Comparison of ENCODE assay signal across 13 mouse cellular contexts in the genomic region with DNA sequence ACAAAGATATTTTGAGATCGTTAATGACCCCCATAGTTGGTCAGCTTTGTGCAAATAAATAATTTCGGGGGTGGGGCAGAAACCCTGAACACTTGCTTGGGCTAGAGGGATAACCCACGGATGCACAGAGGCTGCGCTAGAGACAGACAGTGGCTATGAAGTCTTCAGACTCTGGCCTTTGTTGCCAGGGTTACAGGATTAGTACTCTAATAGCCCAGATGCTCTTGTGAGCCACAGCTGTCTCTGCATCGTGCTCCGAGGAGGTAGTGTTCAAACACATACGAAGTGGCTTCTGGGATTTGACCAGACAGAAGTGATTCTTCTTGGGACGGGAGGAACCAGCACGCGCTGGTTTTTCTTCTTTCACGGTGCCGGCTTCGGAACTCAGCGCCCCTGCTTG. TPM values are rescaled to one million over a fixed set of nuclear protein-coding genes. Genes with fewer than 3 reads are reported as not detected.
DNase-seq lines count a peak whose midpoint lies in the region; ATAC-seq and TF ChIP-seq lines count a peak whose summit lies in the region.
"Had no signal": no experiment of that assay in that cellular context is flagged by ENCODE, and none has a peak within 500 bp of the region (broad histone marks: within the 10 kb centered on the region; RNA-seq: fewer than 3 reads in every experiment).

No protein-coding gene starts in this region.

- no peaks in the 10 kb centered on the region for H3K9me3 ChIP-seq in kidney, postnatal 0 days (replicated peaks; ENCODE audit: low read length)
- no peaks in the 10 kb centered on the region for H3K9me3 ChIP-seq in embryonic facial prominence, embryonic 10.5 days

- 42% methylated on average over 14 of the region's 14 CpGs for WGBS in kidney, postnatal 0 days
- 43% methylated on average over 14 of the region's 14 CpGs for WGBS in embryonic facial prominence, embryonic 10.5 days
- WGBS in lung, adult 2 months, result 51% methylated on average over 14 of the region's 14 CpGs

- H3K9ac ChIP-seq in kidney, postnatal 0 days (ENCODE audit: low read depth, low read length), result no peak overlapping the region

- H3K27ac ChIP-seq in kidney, postnatal 0 days, result no peak overlapping the region
- no peak overlapping the region for H3K27ac ChIP-seq in embryonic facial prominence, embryonic 10.5 days (replicated peaks)
- H3K27ac ChIP-seq: heart, adult 2 months had no signal

- ATAC-seq in kidney, postnatal 0 days (replicated peaks; ENCODE audit: low FRiP score, low read depth), result no peak

- no peak for TF ChIP-seq POLR2A in lung, adult 2 months (IDR thresholded peaks at IDR 0.05; ENCODE audit: borderline replicate concordance, extremely low read depth, low read depth, low read length)

- no peak overlapping the region for H3K4me3 ChIP-seq in kidney, postnatal 0 days (replicated peaks; ENCODE audit: low read depth, low read length)
- H3K4me3 ChIP-seq in embryonic facial prominence, embryonic 10.5 days, result peak overlapping the region; percentile 29
- no peak overlapping the region for H3K4me3 ChIP-seq in lung, adult 2 months (replicated peaks; ENCODE audit: extremely low read depth, low read depth, low read length)
- H3K4me3 ChIP-seq: heart, adult 2 months had no signal

- H3K4me1 ChIP-seq in kidney, postnatal 0 days (replicated peaks; ENCODE audit: insufficient read depth, low read length), result 0 out of 2 replicates have a peak, but pooled peaks cover 2% of the 10 kb centered on the region
- H3K4me1 ChIP-seq in embryonic facial prominence, embryonic 10.5 days, result peaks cover 21% of the 10 kb centered on the region
- peaks cover 4% of the 10 kb centered on the region; the same call in 1 of the 2 replicates for H3K4me1 ChIP-seq in lung, adult 2 months (ENCODE audit: control insufficient read depth, insufficient read depth, low read length)

- no peak for TF ChIP-seq CTCF in kidney, postnatal 0 days (IDR thresholded peaks at IDR 0.05; ENCODE audit: low read depth)
- no peak for TF ChIP-seq CTCF in lung, adult 2 months (IDR thresholded peaks at IDR 0.05; ENCODE audit: insufficient read depth, low read length)

- peak overlapping the region; percentile 13; the same call in 1 of the 2 replicates for H3K4me2 ChIP-seq in kidney, postnatal 0 days (ENCODE audit: low read length)

- no peaks in the 10 kb centered on the region for H3K36me3 ChIP-seq in kidney, postnatal 0 days (ENCODE audit: insufficient read depth, low read length)
- H3K36me3 ChIP-seq in embryonic facial prominence, embryonic 10.5 days (replicated peaks), result no peaks in the 10 kb centered on the region

- DNase-seq in kidney, postnatal 0 days (ENCODE audit: low spot score), result no peak
- DNase-seq in kidney, postnatal 25 days, result no peak
- no peak for DNase-seq in embryonic facial prominence, embryonic 10.5 days (ENCODE audit: low spot score)
- DNase-seq in mesoderm, embryonic 11.5 days (ENCODE audit: low read depth, low spot score), result peak; percentile 47
- peak; percentile 46 for DNase-seq in retina, embryonic 14.5 days (ENCODE audit: low spot score)
- no peak for DNase-seq in lung, adult 2 months
- no peak for DNase-seq in thymus, postnatal 36 days
- DNase-seq in cerebellum, adult 11-12 months, result no peak
- DNase-seq: adrenal gland, postnatal 14 days; heart, adult 2 months; heart, postnatal 36 days; layer of hippocampus, adult 9-11 months; spleen, adult 18-20 months had no signal

- H3K27me3 ChIP-seq in kidney, postnatal 0 days (ENCODE audit: insufficient read depth, low read length), result peaks cover 11% of the 10 kb centered on the region; the same call in 1 of the 2 replicates
- H3K27me3 ChIP-seq in embryonic facial prominence, embryonic 10.5 days (replicated peaks; ENCODE audit: low read depth, poor library complexity, severe bottlenecking), result peaks cover 69% of the 10 kb centered on the region

RNA-seq across cellular contexts. Expression of a gene that starts 4.6 kb away (rescaled TPM):
- 15.7 TPM in 2 replicates for polyA plus RNA-seq in kidney, postnatal 0 days (2015; fragmentation: Nextera tagmentation; extraction: Ambion mirVana)
- 4.6 and 5.8 TPM in 2 replicates for polyA plus RNA-seq in embryonic facial prominence, embryonic 10.5 days (2016; fragmentation: Nextera tagmentation; extraction: Ambion mirVana)
- 38.6 and 44.7 TPM in 2 replicates for polyA plus RNA-seq in lung, adult 2 months (2012; rRNA removed)

Comparison
In these comparisons a context has a peak if more than half of its experiments do, and no peak if none do; other contexts are left out.
1. DNase-seq: peak in mesoderm, embryonic 11.5 days (single experiment) and retina, embryonic 14.5 days (single experiment); none in kidney, postnatal 0 days (single experiment), kidney, postnatal 25 days (0 of 2), embryonic facial prominence, embryonic 10.5 days (single experiment), lung, adult 2 months (single experiment), thymus, postnatal 36 days (0 of 2) and cerebellum, adult 11-12 months (single experiment).